Mouse (Mus musculus) limb, embryonic 12.5 days (tissue): ENCODE results near the gene Qdpr. TPM values are rescaled to one million over a fixed set of nuclear protein-coding genes. Genes with fewer than 3 reads are reported as not detected.

Source experiments
- ATAC-seq: fragments of 200-750 bp; cut with Nextera tagmentation; 2 replicates; pipeline ENCODE4 v1.8.0; 2017; ENCODE audit warnings: low read depth, moderate TSS enrichment; ENCODE audit not compliant: insufficient number of reproducible peaks, insufficient read depth, low FRiP score, low TSS enrichment
- H3K27ac ChIP-seq: fragments of 300-500 bp; sonication (generic); 2 replicates; pipeline ENCODE4 v1.5.1; 2016; ENCODE audit warnings: mild to moderate bottlenecking, moderate library complexity
- H3K27me3 ChIP-seq: fragments of 300-500 bp; sonication (generic); 2 replicates; pipeline ENCODE4 v1.6.1; 2016; ENCODE audit warnings: mild to moderate bottlenecking, moderate library complexity
- H3K36me3 ChIP-seq: fragments of 300-500 bp; sonication (generic); 2 replicates; pipeline ENCODE4 v1.6.1; 2016; ENCODE audit warnings: mild to moderate bottlenecking, moderate library complexity
- H3K4me1 ChIP-seq: fragments of 300-500 bp; sonication (generic); replicated peaks from 2 replicates; pipeline ENCODE4 v1.6.1; 2016
- H3K4me2 ChIP-seq: fragments of 300-500 bp; sonication (generic); 2 replicates; pipeline ENCODE4 v1.6.1; 2016; ENCODE audit warnings: mild to moderate bottlenecking, moderate library complexity
- H3K4me3 ChIP-seq: fragments of 300-500 bp; sonication (generic); replicated peaks from 2 replicates; pipeline ENCODE4 v1.5.1; 2016; ENCODE audit warnings: mild to moderate bottlenecking
- H3K9ac ChIP-seq: fragments of 300-500 bp; sonication (generic); replicated peaks from 2 replicates; pipeline ENCODE4 v1.6.1; 2016; ENCODE audit warnings: mild to moderate bottlenecking, moderate library complexity
- H3K9me3 ChIP-seq: fragments of 300-500 bp; sonication (generic); 2 replicates; pipeline ENCODE4 v1.6.1; 2016; ENCODE audit warnings: mild to moderate bottlenecking, moderate library complexity
- WGBS: fragments of 180-500 bp; shearing (Covaris S2); methylation state at CpG from one replicate; pipeline ENCODE4 v1.1.7; 2016; 5-methylcytosine and 5-hydroxymethylcytosine counted together
- polyA plus RNA-seq: library from polyadenylated mRNA; unstranded; fragments of >200 nt; fragmentation: Nextera tagmentation; extraction: Ambion mirVana; gene quantifications from 2 replicates; pipeline ENCODE4 v1.2.1, GENCODE M21; 2016

The Qdpr gene
- polyA plus RNA-seq, result 111 and 116 TPM in 2 replicates

DNA sequence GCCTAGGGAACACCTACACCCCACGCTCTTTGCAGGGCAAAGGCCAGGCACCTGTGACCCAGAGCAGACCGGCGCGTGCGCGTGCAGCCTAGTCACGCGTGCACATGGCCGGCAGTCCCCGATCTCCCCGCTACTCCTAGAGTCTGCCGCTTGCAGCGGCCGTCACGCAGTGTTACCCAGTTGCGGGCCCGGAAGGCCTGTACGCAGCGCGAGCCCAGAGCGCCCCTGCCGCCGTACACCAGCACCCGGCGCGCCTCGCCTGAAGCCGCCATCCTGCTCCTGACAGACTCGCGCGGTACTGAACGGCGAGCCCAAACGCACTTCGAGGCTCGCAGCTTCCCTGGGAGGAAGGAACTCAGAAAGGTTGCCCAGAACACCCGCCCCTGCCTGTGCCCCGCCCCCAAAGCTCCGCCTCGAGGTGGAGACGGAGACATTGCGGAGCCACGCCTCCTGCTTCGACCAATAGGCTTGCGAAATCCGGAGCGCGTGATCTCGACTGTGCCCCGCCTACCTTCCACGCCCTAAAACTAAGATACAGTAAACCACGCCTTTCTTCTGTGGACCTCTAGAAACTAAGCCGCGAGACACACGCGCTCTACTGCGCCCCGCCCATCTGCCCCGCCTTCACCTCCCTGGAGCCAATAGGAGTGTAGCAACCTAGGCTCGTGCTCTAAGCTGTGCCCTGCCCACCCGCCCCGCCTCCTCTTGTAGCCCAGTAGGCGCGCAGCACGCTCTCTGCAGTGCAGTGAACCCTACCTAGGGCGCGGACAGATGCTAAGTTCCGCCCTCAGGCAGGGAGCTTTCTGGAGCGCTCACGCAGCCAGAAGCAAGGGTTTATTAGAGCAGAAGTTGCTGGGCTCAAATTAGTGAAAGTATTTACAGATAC lies at the start of gene Qdpr:
TSS of gene Qdpr (minus strand) at position 406 of the 886 bp plus-strand sequence.
- Histone ChIP-seq H3K27ac (peak within 1 kb of the TSS; percentile 69), H3K9me3 (no peaks in the 10 kb centered on the region), H3K36me3 (0 out of 2 replicates have a peak, but pooled peaks cover 5% of the 10 kb centered on the region), H3K4me1 (peaks cover 10% of the 10 kb centered on the region), H3K4me3 (peak within 1 kb of the TSS; percentile 67), H3K9ac (peak within 1 kb of the TSS; percentile 79), H3K27me3 (peaks cover 6% of the 10 kb centered on the region; the same call in 1 of the 2 replicates), H3K4me2 (peak within 1 kb of the TSS; percentile 95)
- peak; percentile 99 for ATAC-seq
- under 1% methylated on average over 70 of the region's 70 CpGs for WGBS

DNA sequence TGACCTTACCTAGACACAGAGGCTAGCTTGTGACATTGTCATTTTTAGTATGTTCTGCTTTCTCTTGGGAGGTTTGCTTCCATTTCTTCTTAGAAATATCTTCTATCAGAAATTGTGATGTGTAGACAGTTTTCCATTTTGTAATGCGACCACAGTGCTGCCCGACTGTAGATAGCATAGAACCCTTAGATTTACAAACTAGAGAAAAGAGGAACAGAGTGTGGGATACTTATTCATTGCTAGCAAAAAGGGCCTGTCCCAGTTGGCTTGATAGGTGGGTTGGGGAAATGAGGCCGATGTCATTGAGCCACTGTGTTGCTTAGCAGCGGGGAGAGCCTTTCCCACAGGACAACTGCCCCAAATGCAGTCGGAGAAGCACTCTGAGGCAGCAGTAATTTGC lies 47.5 kb upstream of the Qdpr start:
- WGBS, result 93% methylated on average over 5 of the region's 5 CpGs
- Histone ChIP-seq H3K4me1 (peaks cover 11% of the 10 kb centered on the region), H3K27ac (no peak overlapping the region), H3K27me3 (no peaks in the 10 kb centered on the region), H3K36me3 (peaks cover 66% of the 10 kb centered on the region), H3K9ac (no peak overlapping the region), H3K9me3 (no peaks in the 10 kb centered on the region), H3K4me2 (no peak overlapping the region), H3K4me3 (no peak overlapping the region)
- ATAC-seq, result no peak

DNA sequence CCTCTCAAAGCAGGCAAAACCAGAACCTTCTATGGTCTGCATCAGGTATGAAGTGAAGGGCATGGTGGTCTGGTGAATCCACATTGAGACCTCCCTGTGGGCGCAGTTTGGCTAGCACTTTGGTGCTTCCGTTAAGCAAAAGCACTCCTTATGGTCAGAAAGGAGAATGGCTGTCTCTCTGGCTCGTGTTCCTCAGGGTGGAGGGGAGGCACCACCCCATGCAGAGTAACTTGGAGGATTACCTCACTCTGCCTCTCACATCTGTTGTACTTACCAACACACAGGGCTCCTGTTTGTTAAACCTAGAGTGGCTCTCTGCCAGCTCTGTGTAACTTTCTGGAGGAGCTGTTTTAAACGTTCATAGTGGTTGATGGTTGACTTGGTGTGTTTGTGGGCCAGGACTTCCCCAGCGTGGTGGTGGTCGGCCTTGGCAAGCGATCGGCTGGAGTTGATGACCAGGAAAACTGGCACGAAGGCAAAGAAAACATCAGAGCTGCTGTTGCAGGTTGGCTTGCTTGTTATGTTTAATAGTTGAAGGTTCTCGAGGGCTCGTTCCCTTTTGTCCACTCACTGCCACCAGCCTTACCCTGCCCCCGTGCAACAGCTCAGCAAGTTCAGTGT lies 47.0 kb upstream of the Qdpr start:
- Histone ChIP-seq H3K4me3 (no peak overlapping the region), H3K4me2 (no peak overlapping the region), H3K9ac (no peak overlapping the region), H3K4me1 (peaks cover 11% of the 10 kb centered on the region), H3K27me3 (no peaks in the 10 kb centered on the region), H3K36me3 (peaks cover 61% of the 10 kb centered on the region), H3K27ac (no peak overlapping the region), H3K9me3 (no peaks in the 10 kb centered on the region)
- ATAC-seq, result no peak
- 86% methylated on average over 12 of the region's 12 CpGs for WGBS

DNA sequence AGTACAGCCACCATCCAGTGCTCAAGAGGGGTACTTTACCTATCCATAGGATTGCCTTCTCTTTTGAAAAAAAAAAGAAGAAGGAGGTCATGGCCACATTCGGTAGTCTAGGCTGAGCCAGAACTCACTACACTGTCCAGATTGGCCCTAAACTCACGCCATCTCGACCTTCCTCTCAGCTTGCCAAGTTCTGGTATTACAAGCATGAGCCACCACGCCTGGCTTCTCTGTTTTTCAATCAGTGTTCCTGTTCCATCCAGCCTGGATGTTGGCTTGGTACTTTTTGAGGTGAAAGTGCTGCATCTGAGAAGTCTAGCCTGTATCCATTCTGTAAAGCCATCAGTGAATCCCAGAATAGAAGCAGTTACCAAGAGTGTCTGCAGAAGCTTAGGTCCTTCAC lies 46.4 kb upstream of the Qdpr start:
- peaks cover 55% of the 10 kb centered on the region for H3K36me3 ChIP-seq
- H3K4me3 ChIP-seq, result no peak overlapping the region
- H3K27me3 ChIP-seq, result no peaks in the 10 kb centered on the region
- H3K9ac ChIP-seq, result no peak overlapping the region
- no peak overlapping the region for H3K27ac ChIP-seq
- H3K9me3 ChIP-seq, result no peaks in the 10 kb centered on the region
- WGBS, result 86% methylated on average over 4 of the region's 4 CpGs
- H3K4me2 ChIP-seq, result no peak overlapping the region
- peaks cover 11% of the 10 kb centered on the region for H3K4me1 ChIP-seq
- no peak for ATAC-seq

DNA sequence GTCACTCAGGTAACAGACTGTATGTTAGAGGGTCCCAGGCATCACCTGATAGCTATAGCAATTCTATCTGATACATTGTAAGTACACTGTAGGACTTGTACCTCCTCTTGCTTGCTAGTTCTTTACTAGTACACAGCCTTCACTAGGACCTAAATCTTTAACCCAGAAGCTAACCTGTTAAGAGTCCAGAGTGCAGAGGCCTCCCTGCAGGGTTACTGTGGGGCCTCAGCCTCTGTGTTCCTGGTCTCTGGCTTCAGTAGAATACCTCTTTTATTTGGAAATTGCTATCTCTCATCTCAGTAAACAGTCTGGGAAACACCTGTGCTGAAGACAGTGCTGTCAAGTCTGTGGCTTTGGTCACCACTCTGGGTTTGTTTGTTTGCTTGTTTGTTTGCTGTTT lies 46.0 kb upstream of the Qdpr start:
- Histone ChIP-seq H3K9ac (no peak overlapping the region), H3K4me3 (no peak overlapping the region), H3K4me2 (no peak overlapping the region), H3K4me1 (peaks cover 11% of the 10 kb centered on the region), H3K27me3 (no peaks in the 10 kb centered on the region), H3K9me3 (no peaks in the 10 kb centered on the region), H3K27ac (no peak overlapping the region), H3K36me3 (peaks cover 52% of the 10 kb centered on the region)
- ATAC-seq, result no peak

DNA sequence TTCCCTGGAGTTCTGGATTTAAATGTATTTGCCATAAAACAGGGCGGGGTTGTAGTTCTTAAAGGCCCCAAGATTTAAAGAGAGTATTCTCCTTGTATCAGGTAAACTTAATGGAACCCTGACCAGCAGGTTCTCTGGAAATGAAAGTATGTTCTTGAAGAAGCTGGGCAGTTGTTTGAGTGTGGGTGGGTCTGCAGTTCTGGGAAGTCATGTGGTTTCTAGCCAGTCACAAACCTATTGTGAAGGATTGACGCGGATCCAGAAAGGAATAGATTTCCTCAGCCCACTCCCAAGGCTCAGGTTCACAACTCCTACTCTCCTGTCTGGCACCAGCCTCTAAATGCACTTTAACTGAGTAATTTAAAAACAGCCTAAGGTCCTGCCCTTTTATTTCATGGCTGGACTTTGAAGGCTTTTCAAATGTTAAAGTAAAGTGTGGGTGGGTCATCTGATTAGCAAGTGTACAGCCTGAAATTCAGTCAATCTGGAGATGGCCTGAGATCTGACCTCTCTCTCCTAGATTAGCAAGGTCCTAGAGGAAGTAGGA lies 45.5 kb upstream of the Qdpr start:
- Histone ChIP-seq H3K27me3 (no peaks in the 10 kb centered on the region), H3K9ac (no peak overlapping the region), H3K9me3 (no peaks in the 10 kb centered on the region), H3K4me1 (peaks cover 11% of the 10 kb centered on the region), H3K36me3 (peaks cover 47% of the 10 kb centered on the region), H3K27ac (no peak overlapping the region), H3K4me3 (no peak overlapping the region), H3K4me2 (no peak overlapping the region)
- ATAC-seq, result no peak
- WGBS, result 88% methylated on average over 3 of the region's 3 CpGs

DNA sequence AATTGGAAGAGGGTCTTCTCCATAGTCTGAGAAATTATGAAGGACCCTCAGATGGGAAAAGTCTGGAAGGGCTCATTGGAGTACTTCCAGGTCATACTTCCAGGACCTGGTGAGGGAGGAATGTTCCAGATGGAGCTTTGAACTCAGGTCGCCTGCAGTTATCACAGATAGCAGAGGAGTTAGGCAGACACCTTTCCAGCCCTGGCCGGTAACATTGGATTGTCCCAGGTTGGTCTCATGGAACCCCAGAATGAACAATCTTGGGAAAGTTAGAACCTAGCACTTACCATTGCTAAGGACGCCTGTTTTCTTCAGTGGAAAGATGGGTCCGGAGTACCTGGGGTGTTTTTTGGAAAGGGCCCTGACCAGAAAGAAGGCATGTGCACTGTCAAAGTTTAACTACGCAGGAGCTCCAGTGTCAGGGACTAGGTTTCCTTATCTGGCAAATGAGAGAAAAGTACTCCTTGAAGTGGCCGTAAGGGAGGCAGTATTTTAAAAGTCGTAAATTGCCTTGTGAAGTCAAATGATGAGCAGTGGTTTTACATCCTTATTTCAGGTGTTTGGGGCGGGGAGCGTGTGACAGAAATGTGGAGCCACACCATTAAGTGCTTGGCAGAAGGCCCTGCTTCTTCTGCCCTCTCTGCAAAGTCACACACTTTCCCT lies 44.2 kb upstream of the Qdpr start:
- Histone ChIP-seq H3K27ac (no peak overlapping the region), H3K36me3 (peaks cover 35% of the 10 kb centered on the region), H3K4me3 (peak overlapping the region; percentile 72), H3K27me3 (no peaks in the 10 kb centered on the region), H3K9me3 (no peaks in the 10 kb centered on the region), H3K4me1 (peaks cover 11% of the 10 kb centered on the region), H3K4me2 (peak overlapping the region; percentile 78), H3K9ac (peak overlapping the region; percentile 77)
- peak; percentile 7; the same call in 1 of the 2 replicates for ATAC-seq
- WGBS, result 52% methylated on average over 9 of the region's 9 CpGs

DNA sequence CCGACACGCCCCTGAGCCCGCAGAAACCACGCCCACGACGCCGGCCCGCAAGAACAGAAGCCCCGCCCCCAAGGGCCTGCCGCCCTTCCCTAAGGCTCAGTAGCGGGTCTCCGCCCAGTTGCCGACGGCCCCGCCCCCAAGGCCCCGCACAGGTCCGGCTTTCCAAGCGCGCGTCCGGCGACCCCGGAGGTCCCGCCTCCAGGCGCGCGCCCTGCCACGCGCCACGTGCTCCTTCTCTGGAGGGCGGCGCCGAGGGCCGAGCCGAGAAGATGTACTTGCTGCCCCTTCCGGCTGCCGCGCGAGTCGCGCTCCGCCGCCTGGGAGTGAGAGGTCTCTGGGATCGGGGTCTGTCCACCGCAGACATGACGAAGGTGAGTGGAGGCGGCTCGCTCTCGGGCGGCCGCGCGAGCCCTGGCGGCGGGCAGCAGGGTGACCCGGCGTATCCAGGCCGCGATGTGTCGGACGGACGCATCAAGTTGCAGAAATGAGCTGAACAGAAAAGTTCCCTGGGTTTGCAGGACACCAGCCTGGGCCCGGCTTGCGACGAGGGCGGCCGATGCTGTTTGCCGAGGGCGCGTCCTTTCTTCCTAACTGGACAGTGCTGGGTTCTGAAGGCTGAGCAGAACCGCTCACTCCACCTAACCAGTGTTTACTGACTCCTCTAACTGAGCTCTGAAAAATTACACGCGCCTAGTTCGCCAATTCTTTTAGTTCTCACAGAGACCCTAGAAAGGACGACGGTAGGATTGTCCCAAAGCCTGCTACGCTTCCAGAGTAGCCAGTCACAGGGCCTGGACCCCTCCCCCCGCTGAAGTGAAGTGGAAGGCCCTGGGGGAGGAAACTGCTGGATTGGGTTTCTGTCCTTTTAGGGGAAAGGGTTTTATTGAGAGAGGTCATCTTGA lies 43.4 kb upstream of the Qdpr start, which contains the start of gene Lap3:
TSS of gene Lap3 (plus strand) at position 184 of the 902 bp plus-strand sequence.
- peaks cover 11% of the 10 kb centered on the region for H3K4me1 ChIP-seq
- peak within 1 kb of the TSS; percentile 78 for H3K4me2 ChIP-seq
- H3K9me3 ChIP-seq, result no peaks in the 10 kb centered on the region
- peak within 1 kb of the TSS; percentile 72 for H3K4me3 ChIP-seq
- H3K27ac ChIP-seq, result peak within 1 kb of the TSS; percentile 74
- H3K9ac ChIP-seq, result peak within 1 kb of the TSS; percentile 77
- under 1% methylated on average over 78 of the region's 78 CpGs for WGBS
- peak; percentile 94 for ATAC-seq
- H3K27me3 ChIP-seq, result no peaks in the 10 kb centered on the region
- H3K36me3 ChIP-seq, result peaks cover 27% of the 10 kb centered on the region

DNA sequence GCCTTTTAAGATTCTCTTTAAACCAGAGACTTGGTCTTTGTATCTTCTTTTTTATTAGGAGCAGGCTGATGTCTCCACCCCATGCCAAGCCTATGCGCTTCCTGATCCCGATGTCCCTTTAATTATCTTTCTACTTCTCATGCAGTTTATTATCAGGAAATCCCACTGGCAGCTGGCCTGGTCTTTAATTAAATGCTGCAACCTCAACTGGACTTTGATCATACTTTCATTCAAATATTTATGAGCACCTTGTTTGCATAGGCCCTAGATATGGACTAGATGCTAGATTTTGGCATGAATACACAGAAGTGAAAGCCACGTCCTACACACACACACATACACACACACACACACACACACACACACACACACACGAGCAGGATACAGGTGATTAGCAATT lies 41.7 kb upstream of the Qdpr start:
- ATAC-seq, result no peak
- Histone ChIP-seq H3K4me2 (no peak overlapping the region), H3K9ac (no peak overlapping the region), H3K36me3 (peaks cover 10% of the 10 kb centered on the region), H3K4me3 (no peak overlapping the region), H3K4me1 (peaks cover 11% of the 10 kb centered on the region), H3K9me3 (no peaks in the 10 kb centered on the region), H3K27ac (no peak overlapping the region), H3K27me3 (no peaks in the 10 kb centered on the region)
- 46% methylated on average over 4 of the region's 4 CpGs for WGBS

DNA sequence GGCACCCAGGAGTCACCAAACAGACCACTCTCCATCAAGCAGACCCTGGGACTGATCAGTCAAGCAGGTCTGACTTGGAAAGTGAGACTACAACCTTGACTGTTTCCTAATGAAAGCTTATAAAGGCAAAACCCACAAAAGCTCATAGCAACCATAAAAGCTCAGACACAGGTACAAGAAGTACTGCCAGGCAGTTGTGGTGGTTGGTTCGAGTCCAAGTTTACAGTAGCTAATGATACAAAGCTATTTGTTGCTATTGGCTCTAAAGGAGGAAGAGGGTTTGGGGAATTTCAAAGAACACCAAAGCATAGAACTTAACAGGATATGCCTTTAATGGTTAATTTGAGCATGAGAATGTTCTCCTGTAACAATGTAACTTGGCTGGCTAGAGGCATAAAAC lies 33.6 kb upstream of the Qdpr start:
- WGBS, result 82% methylated on average over 1 of the region's 1 CpGs
- Histone ChIP-seq H3K4me3 (no peak overlapping the region), H3K4me2 (no peak overlapping the region), H3K27ac (no peak overlapping the region), H3K9ac (no peak overlapping the region), H3K4me1 (no peaks in the 10 kb centered on the region), H3K9me3 (no peaks in the 10 kb centered on the region), H3K36me3 (no peaks in the 10 kb centered on the region), H3K27me3 (no peaks in the 10 kb centered on the region)
- ATAC-seq, result no peak
